Mouse (Mus musculus) T-cell, adult 2 months (primary cell): ENCODE data around the gene Creb3l2.
A peak's percentile ranks its signal among the peaks of the same experiment; 100 is the strongest.
"Not testable (repeated sequence)": the region's sequence is repeated elsewhere in the genome, so short reads cannot be mapped to it uniquely, and the experiment has no call there.

Experiments
- DNase-seq: peaks from one replicate; pipeline ENCODE4 v3.0.0; 2022; ENCODE audit warnings: low spot score

The Creb3l2 gene

DNA sequence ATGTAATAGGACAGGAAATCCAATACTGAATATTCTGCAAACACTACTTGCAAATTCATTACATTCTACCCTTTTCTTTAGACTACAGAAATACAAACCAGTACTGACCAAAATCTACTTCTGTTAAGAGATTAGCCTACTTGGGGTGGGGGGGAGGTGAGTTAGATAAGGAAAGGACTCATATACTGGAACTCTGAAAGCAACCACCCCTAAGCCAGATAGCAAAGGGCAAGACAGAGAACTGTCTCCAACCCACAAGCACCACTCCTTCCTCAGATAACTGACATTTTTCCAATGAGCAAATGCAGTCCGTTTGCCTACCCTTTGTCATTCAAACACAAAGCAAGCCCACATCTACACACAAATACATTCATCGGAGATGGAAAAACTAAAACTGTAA, 32.1 kb downstream of the Creb3l2 start:
- DNase-seq = no peak

DNA sequence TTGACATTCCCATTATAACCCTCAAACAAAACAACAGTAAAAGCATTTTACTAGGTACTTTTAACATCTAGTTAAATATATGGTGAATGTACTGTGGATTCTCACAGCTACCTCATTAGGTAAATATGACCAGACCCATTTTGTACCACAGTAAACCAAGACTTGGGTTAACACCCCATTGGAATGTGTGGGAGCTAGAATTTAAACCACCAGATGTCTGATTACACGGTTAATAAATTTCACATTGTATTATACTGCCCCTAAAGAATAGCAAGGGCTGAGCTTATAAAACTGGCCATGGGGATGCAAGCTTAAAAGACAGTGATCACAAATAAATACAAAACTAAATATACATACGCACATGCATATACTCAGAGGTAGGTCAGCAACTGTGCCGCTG, 34.1 kb downstream of the Creb3l2 start:
- no peak for DNase-seq

DNA sequence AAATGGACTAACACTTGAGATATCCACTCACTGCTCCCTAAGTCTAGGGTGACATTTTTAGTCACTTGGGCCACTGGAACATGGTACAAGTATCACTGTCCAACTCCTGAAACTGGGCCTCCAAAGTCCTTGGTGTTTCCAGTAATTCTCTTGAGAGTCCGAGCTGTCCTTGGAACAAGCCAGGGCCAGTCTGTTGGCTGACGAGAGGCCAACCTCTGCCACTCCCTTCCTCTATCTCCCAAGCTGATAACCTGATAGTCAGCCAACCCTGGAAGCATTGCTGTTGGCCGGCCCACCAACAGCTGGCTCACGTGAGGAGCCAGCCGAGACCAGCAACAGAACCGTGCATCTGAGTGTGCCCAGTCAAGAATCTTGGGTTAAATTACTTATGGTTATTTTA, 35.0 kb downstream of the Creb3l2 start:
- DNase-seq = no peak

DNA sequence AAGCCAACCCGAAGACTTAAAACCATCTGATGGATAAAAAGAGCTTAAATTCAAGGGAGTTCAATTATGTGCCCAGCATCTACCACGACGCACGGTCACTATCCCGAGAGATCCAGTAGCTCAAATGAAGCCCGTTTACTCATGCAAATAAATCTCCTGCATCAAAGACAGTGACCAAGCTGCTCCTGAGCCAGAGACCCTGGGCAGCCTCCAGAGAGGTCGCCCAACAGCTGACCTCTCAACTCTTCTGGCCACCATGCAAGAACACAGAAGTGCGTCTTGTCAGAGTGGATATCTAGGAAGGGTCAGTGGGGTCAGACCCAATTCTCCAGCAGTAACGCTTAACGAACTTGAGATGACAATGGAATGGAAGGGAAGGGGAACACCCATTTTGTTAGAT, 35.9 kb downstream of the Creb3l2 start:
- DNase-seq = no peak

DNA sequence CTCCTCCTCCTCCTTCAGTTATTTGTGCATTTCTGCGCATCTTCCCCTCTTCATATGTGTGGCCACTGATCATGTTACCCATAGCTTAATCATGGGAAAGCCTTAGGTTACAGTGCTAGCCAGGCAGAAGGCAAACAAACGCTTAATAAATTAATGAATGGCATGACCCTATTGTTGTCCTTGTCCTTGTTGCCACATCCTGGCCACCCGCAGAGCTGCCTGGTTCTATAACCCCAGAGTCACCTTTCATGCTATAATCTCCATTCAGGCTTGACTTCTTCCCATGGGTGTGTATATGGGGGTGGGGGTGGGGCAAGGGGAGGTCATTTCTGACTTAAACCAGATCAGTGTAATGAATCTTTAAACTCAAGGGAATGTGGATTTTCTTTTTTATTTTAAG, 37.6 kb downstream of the Creb3l2 start:
- no peak for DNase-seq

DNA sequence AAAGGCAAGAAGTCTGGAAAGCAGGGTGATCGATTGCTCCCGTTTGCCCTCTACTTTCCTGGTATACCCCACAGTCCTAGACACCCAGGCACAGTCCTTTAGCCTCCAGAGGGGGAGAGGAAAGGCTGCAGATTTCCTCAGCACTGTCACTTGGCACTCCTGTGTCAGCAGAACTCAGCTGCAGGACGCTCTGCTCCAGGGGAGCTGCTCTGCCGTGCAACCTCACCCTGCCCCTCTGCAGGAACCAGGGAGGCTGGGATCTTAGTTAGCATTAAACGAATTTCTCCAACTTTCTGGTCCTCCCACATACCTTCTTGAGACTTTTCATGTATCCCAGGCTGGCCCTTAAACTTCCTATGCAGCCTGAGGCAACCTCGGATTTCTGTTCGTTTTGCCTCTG, 40.0 kb downstream of the Creb3l2 start:
- no peak for DNase-seq

DNA sequence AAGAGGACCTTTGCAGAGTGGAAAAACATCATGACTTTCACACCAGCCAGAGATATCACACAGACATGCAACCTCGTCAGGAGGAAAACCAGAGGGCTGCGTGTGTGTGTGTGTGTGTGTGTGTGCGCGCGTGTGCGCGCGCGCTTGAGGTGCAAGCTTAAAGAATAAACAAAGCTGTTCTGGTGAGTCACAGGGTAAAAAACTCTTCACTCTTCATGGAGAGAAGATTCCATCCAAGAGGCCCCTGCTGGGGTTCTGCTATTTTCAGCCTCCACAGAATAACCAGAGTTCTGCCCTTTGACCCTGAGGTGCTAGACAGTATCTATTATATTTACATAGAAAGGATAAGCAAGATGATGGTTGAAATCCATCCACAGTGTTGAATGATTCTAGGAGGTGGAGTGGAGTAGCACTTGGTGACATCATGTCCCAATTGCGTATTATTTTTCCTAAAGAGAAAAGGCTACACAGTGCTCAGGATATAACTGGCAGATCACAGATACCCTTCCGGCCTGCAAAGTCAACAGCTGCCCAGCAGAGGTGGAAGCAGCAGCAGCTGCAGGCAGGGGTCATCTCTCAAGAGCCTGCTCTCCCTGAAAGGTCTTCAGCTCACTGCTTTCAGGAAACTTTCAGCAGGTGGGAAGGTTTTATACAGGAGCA, 41.0 kb downstream of the Creb3l2 start:
- DNase-seq = no peak

DNA sequence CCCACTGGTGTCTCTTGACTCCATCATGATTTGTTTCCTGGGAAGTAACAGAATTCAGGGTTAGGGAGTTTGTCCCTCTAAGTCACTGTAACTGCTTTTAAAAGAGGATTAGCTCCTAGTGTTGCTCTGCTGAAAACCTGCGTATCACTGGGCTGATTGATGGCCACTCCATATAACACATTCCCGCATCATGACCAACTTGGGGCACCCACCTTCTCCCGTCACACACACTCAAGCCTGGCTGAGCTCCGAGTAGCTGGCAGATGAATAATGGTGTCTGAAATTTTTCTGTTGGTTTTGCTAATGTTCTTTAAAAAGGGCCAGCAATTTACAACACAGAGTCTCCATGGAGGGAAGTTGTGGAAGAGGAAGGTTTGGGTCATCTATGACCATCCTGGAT, 41.8 kb downstream of the Creb3l2 start:
- no peak for DNase-seq

DNA sequence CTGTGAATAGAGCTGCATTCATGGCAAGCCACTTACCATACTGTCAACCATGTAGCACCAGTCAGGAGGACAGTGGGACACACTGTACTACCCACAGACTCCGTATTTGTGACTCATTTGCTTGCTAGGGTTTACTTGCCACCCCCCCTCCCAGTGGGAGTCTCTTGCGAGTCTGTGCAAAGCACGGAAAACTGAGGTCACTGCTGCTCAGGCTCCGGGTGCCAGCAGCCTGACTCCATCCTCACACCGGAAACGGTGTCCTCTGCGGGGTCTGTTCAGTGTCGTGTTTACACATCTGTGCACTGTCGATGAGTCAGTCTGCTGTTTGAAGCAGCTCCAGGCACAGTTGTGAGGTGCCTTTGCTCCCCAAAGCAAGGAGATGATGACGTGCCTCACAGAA, 43.0 kb downstream of the Creb3l2 start:
- peak; percentile 11 for DNase-seq

DNA sequence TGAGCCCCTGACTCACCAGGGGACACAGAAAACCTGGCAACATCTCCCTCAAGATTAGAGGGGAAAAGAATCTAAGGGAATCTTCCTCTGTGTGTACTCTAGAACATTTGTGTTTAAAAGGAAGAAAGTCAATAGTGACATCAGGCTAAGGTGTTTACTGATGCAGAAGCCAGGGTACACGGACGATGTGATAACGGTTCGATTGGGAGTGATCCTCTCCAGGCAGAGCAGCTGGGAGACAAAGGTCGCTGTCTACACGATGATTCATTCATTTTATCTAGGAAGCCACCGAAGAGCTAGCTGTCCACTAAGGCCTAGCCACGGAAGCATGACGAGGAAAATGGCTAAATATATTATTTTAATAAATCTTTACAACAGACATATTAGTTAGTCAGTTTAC, 44.0 kb downstream of the Creb3l2 start:
- DNase-seq = no peak

DNA sequence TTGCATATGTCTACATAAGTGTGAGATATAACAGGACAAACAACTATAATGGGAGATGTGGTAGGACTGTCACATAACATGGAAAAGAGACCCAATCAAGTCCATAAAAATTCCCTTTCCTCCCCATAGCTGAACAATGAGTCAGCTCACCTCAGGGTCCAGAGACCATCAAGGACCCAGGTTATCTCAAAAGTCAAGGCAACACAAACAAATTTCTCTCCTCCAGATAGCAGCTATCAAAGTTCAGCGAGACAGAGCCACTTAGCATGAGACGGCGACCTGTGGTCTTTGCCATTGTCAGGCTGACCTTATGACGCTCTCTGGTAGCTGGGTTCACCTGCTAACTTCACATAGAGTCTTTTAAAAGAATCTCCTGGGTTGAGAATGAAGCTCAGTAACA, 44.7 kb downstream of the Creb3l2 start:
- DNase-seq = no peak

DNA sequence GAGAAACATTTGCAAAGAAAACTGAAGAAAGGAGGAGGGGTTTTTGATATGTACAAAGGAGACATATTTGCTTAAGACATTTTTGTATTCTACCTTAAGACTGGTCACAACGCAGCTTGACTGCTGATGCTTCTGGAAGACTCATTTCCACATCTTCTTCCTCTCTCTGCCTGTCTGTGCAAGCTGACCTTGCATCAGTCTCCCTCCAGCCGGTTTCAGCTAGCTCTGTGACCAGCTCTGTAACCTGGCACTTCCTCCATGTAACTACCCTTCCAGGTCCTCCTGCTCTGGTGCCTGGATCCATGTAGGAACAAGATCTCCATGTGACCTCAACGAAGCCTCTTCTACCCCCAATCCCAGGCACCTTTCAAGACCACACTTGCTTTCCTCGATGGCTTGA, 45.8 kb downstream of the Creb3l2 start:
- no peak for DNase-seq

DNA sequence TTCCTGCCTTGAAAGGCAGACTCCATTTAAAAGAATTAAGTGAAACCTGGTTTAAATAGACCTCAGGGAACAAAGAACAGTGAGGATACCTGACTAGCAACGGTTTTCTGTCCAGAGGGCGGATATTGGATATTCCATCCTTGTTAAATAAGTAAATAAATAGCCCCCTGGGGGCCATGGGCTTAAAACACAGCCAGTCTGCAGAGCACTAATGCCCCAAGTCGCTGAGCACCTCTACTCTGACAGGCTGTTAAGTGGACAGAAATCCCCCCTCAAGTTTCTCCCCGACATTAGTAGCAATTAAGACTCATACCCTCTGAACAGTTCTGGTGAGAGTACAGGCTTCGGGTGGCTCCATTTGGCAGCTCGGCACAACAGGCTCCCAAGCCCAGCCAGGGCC, 48.7 kb downstream of the Creb3l2 start:
- no peak for DNase-seq

DNA sequence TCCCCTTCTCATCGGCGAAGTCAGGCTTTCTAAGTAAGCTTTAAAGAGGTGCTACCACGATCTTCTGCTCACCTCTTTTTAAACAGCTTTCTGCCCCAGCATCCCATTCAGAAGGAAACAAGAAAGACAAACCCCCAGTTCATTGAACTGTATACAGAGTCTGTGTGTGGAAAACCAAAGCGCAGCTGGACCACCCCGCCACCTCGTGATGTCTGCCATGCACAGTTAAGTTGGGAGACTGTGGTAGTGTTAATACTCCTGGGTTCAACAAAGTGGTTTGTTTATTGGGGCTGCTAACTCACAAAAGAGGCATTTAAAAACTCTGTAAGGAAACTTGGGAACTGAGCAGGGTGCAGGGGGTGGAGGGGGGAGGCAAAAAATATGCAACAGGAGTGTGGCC, 49.7 kb downstream of the Creb3l2 start:
- DNase-seq = no peak

DNA sequence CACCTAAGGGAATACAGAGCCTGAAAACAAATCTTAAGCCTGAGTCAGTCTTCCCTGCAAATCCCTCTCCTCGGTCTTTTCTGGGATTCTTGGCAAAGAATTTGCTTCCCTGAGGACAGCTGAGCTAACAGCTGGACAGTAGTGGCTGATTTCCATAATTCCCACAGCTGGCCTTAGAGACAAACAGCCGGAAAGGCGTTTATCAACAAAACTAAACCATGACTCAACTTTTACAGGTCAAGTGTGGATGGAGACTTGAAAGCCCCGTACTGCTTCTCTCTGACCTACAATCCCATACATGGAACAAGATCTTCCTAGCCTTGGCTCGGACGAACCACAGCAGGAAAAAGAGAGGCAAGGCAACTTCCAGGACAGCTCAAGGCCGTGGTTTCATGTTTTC, 50.6 kb downstream of the Creb3l2 start:
- DNase-seq = no peak

DNA sequence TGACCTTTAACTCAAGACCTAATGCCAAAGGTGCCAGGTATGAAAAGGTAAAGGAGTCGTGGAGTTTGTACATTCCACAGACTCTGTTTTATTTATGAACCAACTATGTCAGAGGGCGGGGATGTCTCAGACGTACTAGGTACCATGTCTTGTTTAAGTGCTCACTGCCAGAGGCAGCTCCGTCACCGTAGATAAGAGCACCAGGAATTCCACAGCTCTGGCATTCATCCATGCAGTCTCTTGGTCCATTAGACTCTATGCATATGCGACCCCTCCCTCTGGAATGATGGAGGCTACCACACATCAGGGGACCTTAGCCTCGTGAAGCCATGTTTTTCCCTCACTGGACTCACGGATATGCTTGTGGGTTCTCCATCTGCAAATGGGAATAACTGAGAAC, 53.0 kb downstream of the Creb3l2 start:
- no peak for DNase-seq

DNA sequence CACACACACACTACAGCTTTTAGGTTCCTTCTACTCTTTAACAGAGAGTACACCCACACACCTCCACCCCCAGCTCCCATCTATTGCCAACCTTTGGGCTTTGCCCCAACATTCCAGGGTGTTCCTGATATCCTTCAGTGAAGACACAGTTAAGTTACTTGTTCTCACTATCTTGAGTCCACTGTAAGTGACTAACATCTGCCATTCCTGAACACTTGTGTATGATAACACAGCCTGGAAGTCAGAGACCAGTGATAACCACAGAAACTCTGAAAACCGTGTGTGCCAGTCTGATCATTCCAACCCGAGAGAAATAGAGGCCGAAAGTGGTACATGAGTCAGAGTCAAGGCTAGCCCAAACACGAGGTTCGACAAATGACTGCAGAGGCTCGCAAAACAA, 53.4 kb downstream of the Creb3l2 start:
- DNase-seq = no peak

DNA sequence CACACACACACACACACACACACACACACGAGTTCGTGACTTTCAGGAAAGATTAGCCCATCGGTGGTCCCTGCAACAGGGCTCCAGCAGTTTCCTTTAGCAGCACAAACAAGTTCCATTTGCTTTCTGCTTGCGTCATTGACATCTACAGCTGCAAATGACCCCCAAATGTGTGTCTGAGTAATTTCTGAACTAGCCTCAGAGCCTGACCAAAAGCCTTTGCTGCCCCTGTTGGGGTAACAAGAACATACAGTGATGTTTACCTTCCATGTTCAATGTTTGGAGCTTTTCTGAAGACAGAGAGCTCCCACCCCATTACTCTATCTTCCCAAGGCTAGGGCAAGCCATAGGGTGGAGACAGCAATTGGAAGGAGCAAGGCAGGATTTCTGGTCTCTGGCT, 54.7 kb downstream of the Creb3l2 start:
- DNase-seq = no peak

DNA sequence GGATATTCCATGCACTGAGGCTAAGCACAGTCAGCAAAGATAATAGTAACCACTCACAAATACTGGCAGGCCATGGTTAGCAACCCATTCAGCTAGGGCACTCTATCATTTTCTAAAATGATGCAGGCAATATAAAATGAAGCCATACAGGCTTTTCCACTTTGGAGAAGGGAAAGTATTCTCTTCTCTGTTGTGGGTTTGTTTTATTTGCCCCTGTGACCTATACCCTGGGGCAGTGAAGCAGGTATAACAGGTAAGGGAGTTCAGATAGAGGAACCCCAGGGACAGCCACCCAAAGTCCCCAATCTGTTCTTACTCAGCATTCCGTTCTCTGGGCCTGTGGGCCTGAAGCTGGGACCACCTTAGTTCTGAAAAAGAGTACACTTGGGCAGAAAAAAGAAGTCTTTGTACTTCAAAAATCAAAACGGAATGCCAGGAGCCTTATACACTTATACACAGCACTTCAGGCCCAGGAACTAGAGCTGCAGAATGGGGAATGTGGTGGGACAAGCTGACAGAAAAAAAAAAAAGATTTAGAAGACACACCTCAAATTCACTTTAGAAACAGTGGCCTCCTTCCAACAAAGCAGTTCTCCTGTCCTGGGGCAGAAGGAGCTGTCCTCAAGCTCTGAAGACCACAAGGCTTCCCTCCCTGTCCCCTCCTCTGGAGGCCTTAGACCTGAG, 56.2 kb downstream of the Creb3l2 start:
- no peak for DNase-seq

DNA sequence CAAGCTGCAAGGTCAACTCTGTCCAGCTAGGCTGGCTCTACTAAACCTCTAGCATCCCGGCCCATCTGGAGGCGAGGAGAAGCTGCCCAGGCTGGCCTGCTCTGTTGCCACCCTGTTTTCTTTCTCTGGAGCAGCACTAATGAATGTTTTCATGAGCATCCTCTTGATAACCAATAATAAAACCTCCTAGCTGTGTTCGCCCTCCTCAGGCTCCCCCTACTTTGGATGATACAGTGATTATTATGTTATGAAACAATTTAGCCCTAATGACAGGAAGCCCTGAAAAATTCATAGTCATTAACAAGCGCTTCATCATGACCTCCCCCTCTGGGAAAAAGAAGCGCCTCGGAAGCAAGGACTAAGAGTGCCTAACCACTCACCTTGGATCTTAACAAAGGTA, 59.2 kb downstream of the Creb3l2 start:
- DNase-seq = no peak

DNA sequence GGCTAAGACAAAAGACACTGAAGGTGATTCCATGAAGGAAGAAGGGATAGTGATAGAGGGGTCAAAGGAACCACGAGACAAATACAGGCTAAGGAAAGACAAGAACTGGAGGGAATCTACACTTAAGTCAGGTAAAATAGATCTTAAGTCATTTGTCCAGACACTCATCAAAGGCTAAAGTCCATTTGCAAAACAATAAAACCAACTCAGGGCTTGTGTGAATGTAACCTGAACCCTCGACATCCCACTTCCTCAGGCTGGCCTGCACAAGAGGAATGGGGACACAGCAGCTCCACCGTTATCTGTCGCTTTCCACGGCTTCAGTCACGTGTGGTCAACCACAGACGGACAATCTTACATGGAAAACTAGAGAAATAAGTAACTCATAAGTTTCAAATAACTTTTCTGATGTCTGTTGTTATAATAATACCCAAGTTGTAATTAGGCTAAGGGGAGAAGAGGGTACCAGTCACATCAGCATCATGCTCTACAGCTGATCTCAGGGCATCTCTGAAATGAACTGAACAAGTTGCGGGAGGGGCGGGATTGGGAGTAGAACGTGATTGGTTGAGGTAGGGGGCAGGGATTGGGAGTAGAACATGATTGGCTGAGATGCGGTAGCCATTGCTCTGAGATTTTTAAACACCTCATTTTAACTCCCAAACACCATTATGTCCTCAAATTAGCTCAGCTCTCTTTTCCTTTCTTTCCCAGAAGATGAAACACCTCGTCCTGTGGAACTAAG, 63.9 kb downstream of the Creb3l2 start:
- DNase-seq = no peak

DNA sequence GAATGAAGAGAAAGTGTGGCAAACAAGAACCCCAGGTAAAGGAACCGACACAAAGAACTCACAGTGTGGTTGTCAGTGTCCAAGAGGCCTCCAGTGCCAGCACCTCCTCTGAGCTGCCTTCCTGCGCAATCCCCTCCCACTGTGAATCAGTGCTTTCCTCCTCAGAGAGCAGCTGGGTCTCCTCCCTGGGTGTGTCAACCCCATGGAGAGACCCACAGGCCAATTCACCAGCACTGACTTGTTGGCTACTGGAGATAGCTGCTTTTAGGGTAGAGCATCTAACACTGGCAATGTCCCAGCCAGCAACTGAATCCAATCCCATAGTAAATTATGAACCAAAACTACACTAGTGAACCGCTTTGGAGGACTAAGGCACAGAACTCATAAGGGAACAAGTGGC, 64.6 kb downstream of the Creb3l2 start:
- not testable (repeated sequence) for DNase-seq

DNA sequence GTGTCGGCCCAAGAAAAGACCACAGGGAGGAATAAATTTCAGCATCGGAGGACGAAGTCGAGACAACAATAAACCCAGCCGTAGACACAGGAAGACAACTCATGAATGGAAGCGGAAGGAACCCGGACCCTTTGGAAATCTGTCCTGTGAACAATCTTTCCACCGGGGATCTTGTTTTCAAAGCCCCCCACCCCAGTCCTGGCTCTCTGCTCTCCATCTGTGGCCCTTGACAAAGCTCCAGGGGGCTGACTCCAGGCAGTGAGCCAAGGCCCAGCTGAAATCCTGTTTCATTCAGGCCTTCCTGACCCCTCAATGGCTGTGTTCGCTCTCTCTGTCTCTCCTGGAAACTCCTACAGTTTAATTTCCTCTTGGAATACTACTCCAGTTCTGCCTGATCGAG, 66.5 kb downstream of the Creb3l2 start:
- DNase-seq = no peak

DNA sequence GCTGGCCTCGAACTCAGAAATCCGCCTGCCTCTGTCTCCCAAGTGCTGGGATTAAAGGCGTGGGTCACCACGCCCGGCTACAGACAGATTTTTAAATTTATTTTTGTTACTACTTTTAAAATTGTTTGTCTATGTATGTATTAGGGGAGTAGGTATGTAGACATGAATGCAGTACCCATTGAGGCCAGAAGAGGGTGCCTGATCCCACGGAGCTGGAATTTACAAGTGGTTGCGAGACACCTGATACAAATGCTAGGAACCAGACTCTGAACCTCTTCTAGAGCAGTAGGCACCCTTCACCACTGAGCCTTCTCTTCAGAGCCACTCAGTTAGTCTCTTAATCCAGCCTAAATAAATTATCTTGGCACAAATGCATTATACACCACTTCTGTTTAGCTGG, 70.6 kb downstream of the Creb3l2 start:
- peak; percentile 37 for DNase-seq
